Mouse (Mus musculus): ENCODE data around the gene Bcl10. TPM values are rescaled to one million over a fixed set of nuclear protein-coding genes. Genes with fewer than 3 reads are reported as not detected.
"Not testable (repeated sequence)": the region's sequence is repeated elsewhere in the genome, so short reads cannot be mapped to it uniquely, and the experiment has no call there.

Gene Bcl10
- polyA plus RNA-seq, 1 experiment from 2014 or later: 50.0 TPM

DNA sequence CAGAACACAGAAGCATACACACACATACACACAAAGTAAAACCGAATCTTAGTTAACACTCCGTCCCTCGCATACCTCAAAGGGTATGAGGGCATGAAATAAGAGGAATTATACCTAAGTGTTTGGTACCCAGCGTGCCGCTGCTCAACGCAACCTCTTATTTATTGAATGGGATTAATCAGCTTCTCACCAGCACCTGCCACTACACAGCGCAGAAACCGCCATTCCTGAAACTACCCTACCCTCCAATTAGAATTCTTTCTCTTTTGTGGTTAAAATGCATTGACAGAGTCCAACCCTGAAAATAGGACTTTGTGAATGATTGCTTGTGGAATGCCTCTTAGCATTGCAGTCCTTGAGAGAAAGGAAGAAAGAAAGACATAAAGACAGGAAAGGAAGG lies 19.1 kb upstream of the Bcl10 start:
- Histone ChIP-seq H3K4me3 (ENCODE audit: low read depth, low read length) (no peak overlapping the region), H3K9ac (replicated peaks; ENCODE audit: low read depth, low read length) (no peak overlapping the region), H3K27ac (ENCODE audit: low read length) (no peak overlapping the region), H3K27me3 (ENCODE audit: control insufficient read depth, insufficient read depth, low read length) (no peaks in the 10 kb centered on the region), H3K4me1 (ENCODE audit: control insufficient read depth, insufficient read depth, low read length) (no peaks in the 10 kb centered on the region), H3K9me3 (ENCODE audit: control insufficient read depth, low read depth, low read length) (no peaks in the 10 kb centered on the region), H3K36me3 (ENCODE audit: control insufficient read depth, insufficient read depth, low read length) (no peaks in the 10 kb centered on the region), H3K4me2 (replicated peaks; ENCODE audit: low read depth, low read length) (no peak overlapping the region)
- WGBS: 86% methylated on average over 8 of the region's 8 CpGs
- ATAC-seq (ENCODE audit: insufficient number of reproducible peaks, insufficient read depth, low FRiP score, low read depth): no peak

GRCm38 (mm10) chr3:145904850-145905776 lies 17.5 kb upstream of the Bcl10 start:
- no peak overlapping the region for H3K9ac ChIP-seq (replicated peaks; ENCODE audit: low read depth, low read length)
- no peak overlapping the region for H3K4me3 ChIP-seq (ENCODE audit: low read depth, low read length)
- no peak for ATAC-seq (ENCODE audit: insufficient number of reproducible peaks, insufficient read depth, low FRiP score, low read depth)

GRCm38 (mm10) chr3:145906582-145906981 lies 16.0 kb upstream of the Bcl10 start:
- Histone ChIP-seq H3K4me1 (ENCODE audit: control insufficient read depth, insufficient read depth, low read length) (no peaks in the 10 kb centered on the region), H3K4me3 (ENCODE audit: low read depth, low read length) (no peak overlapping the region), H3K36me3 (ENCODE audit: control insufficient read depth, insufficient read depth, low read length) (no peaks in the 10 kb centered on the region), H3K27me3 (ENCODE audit: control insufficient read depth, insufficient read depth, low read length) (no peaks in the 10 kb centered on the region), H3K9ac (replicated peaks; ENCODE audit: low read depth, low read length) (no peak overlapping the region), H3K9me3 (ENCODE audit: control insufficient read depth, low read depth, low read length) (no peaks in the 10 kb centered on the region), H3K4me2 (replicated peaks; ENCODE audit: low read depth, low read length) (no peak overlapping the region), H3K27ac (ENCODE audit: low read length) (no peak overlapping the region)
- no peak for ATAC-seq (ENCODE audit: insufficient number of reproducible peaks, insufficient read depth, low FRiP score, low read depth)
- WGBS: 86% methylated on average over 9 of the region's 9 CpGs

More at GRCm38 (mm10) chr3:145904850-145905776, 17.5 kb upstream of the Bcl10 start:
- 55% methylated on average over 22 of the region's 22 CpGs for WGBS
- Histone ChIP-seq H3K36me3 (ENCODE audit: control insufficient read depth, insufficient read depth, low read length) (no peaks in the 10 kb centered on the region), H3K9me3 (ENCODE audit: control insufficient read depth, low read depth, low read length) (no peaks in the 10 kb centered on the region), H3K27me3 (ENCODE audit: control insufficient read depth, insufficient read depth, low read length) (no peaks in the 10 kb centered on the region), H3K4me1 (ENCODE audit: control insufficient read depth, insufficient read depth, low read length) (no peaks in the 10 kb centered on the region), H3K27ac (ENCODE audit: low read length) (no peak overlapping the region), H3K4me2 (replicated peaks; ENCODE audit: low read depth, low read length) (no peak overlapping the region)

- Histone ChIP-seq H3K9ac (replicated peaks; ENCODE audit: low read depth, low read length) (no peak overlapping the region), H3K27me3 (ENCODE audit: control insufficient read depth, insufficient read depth, low read length) (no peaks in the 10 kb centered on the region), H3K27ac (ENCODE audit: low read length) (no peak overlapping the region), H3K9me3 (ENCODE audit: control insufficient read depth, low read depth, low read length) (no peaks in the 10 kb centered on the region), H3K4me1 (ENCODE audit: control insufficient read depth, insufficient read depth, low read length) (no peaks in the 10 kb centered on the region), H3K4me3 (ENCODE audit: low read depth, low read length) (no peak overlapping the region), H3K4me2 (replicated peaks; ENCODE audit: low read depth, low read length) (no peak overlapping the region), H3K36me3 (ENCODE audit: control insufficient read depth, insufficient read depth, low read length) (no peaks in the 10 kb centered on the region)
- 81% methylated on average over 7 of the region's 7 CpGs for WGBS
- ATAC-seq (ENCODE audit: insufficient number of reproducible peaks, insufficient read depth, low FRiP score, low read depth): no peak
Observed at GRCm38 (mm10) chr3:145912512-145912911, 10.1 kb upstream of the Bcl10 start.

- no peaks in the 10 kb centered on the region for H3K9me3 ChIP-seq (ENCODE audit: control insufficient read depth, low read depth, low read length)
- WGBS: 66% methylated on average over 6 of the region's 6 CpGs
- ATAC-seq (ENCODE audit: insufficient number of reproducible peaks, insufficient read depth, low FRiP score, low read depth): no peak
Observed at GRCm38 (mm10) chr3:145913263-145913662, 9.3 kb upstream of the Bcl10 start.

GRCm38 (mm10) chr3:145913942-145914341 lies 8.7 kb upstream of the Bcl10 start:
- H3K9ac ChIP-seq (replicated peaks; ENCODE audit: low read depth, low read length); H3K36me3 ChIP-seq (ENCODE audit: control insufficient read depth, insufficient read depth, low read length); H3K4me3 ChIP-seq (ENCODE audit: low read depth, low read length); H3K9me3 ChIP-seq (ENCODE audit: control insufficient read depth, low read depth, low read length); ATAC-seq (ENCODE audit: insufficient number of reproducible peaks, insufficient read depth, low FRiP score, low read depth); H3K27ac ChIP-seq (ENCODE audit: low read length); H3K4me1 ChIP-seq (ENCODE audit: control insufficient read depth, insufficient read depth, low read length); H3K4me2 ChIP-seq (replicated peaks; ENCODE audit: low read depth, low read length); H3K27me3 ChIP-seq (ENCODE audit: control insufficient read depth, insufficient read depth, low read length): not testable (repeated sequence)
- WGBS: 76% methylated on average over 7 of the region's 7 CpGs

More at GRCm38 (mm10) chr3:145913263-145913662, 9.3 kb upstream of the Bcl10 start:
- Histone ChIP-seq H3K4me1 (ENCODE audit: control insufficient read depth, insufficient read depth, low read length) (no peaks in the 10 kb centered on the region), H3K4me2 (replicated peaks; ENCODE audit: low read depth, low read length) (no peak overlapping the region), H3K9ac (replicated peaks; ENCODE audit: low read depth, low read length) (no peak overlapping the region), H3K27ac (ENCODE audit: low read length) (no peak overlapping the region), H3K27me3 (ENCODE audit: control insufficient read depth, insufficient read depth, low read length) (no peaks in the 10 kb centered on the region), H3K4me3 (ENCODE audit: low read depth, low read length) (no peak overlapping the region), H3K36me3 (ENCODE audit: control insufficient read depth, insufficient read depth, low read length) (no peaks in the 10 kb centered on the region)

- no peak overlapping the region for H3K9ac ChIP-seq (replicated peaks; ENCODE audit: low read depth, low read length)
- 83% methylated on average over 5 of the region's 5 CpGs for WGBS
- H3K36me3 ChIP-seq (ENCODE audit: control insufficient read depth, insufficient read depth, low read length): no peaks in the 10 kb centered on the region
- H3K27ac ChIP-seq (ENCODE audit: low read length): no peak overlapping the region
- H3K4me3 ChIP-seq (ENCODE audit: low read depth, low read length): no peak overlapping the region
- H3K9me3 ChIP-seq (ENCODE audit: control insufficient read depth, low read depth, low read length): no peaks in the 10 kb centered on the region
- H3K4me1 ChIP-seq (ENCODE audit: control insufficient read depth, insufficient read depth, low read length): no peaks in the 10 kb centered on the region
- H3K27me3 ChIP-seq (ENCODE audit: control insufficient read depth, insufficient read depth, low read length): no peaks in the 10 kb centered on the region
- no peak for ATAC-seq (ENCODE audit: insufficient number of reproducible peaks, insufficient read depth, low FRiP score, low read depth)
- H3K4me2 ChIP-seq (replicated peaks; ENCODE audit: low read depth, low read length): no peak overlapping the region
Observed at GRCm38 (mm10) chr3:145916374-145916773, 6.2 kb upstream of the Bcl10 start.

GRCm38 (mm10) chr3:145916826-145917225 lies 5.8 kb upstream of the Bcl10 start:
- Histone ChIP-seq H3K4me2 (replicated peaks; ENCODE audit: low read depth, low read length) (no peak overlapping the region), H3K27ac (ENCODE audit: low read length) (no peak overlapping the region), H3K27me3 (ENCODE audit: control insufficient read depth, insufficient read depth, low read length) (no peaks in the 10 kb centered on the region), H3K4me3 (ENCODE audit: low read depth, low read length) (no peak overlapping the region), H3K36me3 (ENCODE audit: control insufficient read depth, insufficient read depth, low read length) (no peaks in the 10 kb centered on the region), H3K9ac (replicated peaks; ENCODE audit: low read depth, low read length) (no peak overlapping the region), H3K9me3 (ENCODE audit: control insufficient read depth, low read depth, low read length) (no peaks in the 10 kb centered on the region), H3K4me1 (ENCODE audit: control insufficient read depth, insufficient read depth, low read length) (peaks cover 1% of the 10 kb centered on the region; the same call in 1 of the 2 replicates)
- WGBS: 80% methylated on average over 4 of the region's 4 CpGs
- no peak for ATAC-seq (ENCODE audit: insufficient number of reproducible peaks, insufficient read depth, low FRiP score, low read depth)
